Mouse (Mus musculus) heart, postnatal 14 days (tissue): Measurements from ENCODE around the gene Asphd2. TPM values are rescaled to one million over a fixed set of nuclear protein-coding genes. Genes with fewer than 3 reads are reported as not detected.
A peak's percentile ranks its signal among the peaks of the same experiment; 100 is the strongest.

Source experiments
- DNase-seq, 2 experiments: peaks; one replicate each; pipeline ENCODE4 v3.0.0; 2021 to 2022
- intact Hi-C: fragments of 180-260 bp; cut with DNase I; formaldehyde crosslinking; loops from one replicate; pipeline ENCODE4 v1.15.1; 2025
- total RNA-seq, 2 experiments: library from RNA; stranded (reverse); gene quantifications; 2 replicates each; pipeline ENCODE4 v1.2.3; 2021

The Asphd2 gene
- total RNA-seq, 2 experiments from 2014 or later = 0.55 to 0.80 TPM

GRCm38 (mm10) chr5:112393741-112394414 lies 788 bp downstream of the Asphd2 start:
- intact Hi-C loops = no loop called here
- DNase-seq = no peak

GRCm38 (mm10) chr5:112391676-112392323 lies 2.9 kb downstream of the Asphd2 start:
- DNase-seq = no peak
- intact Hi-C loops = no loop called here

- intact Hi-C loops = no loop called here
- no peak for DNase-seq
These were observed 3.7 kb downstream of the Asphd2 start for GRCm38 (mm10) chr5:112391002-112391401.

GRCm38 (mm10) chr5:112389352-112389751 lies 5.3 kb downstream of the Asphd2 start:
- DNase-seq = no peak
- intact Hi-C loops = no loop called here

GRCm38 (mm10) chr5:112385973-112386372 lies 8.7 kb downstream of the Asphd2 start:
- no peak for DNase-seq
- intact Hi-C loops = no loop called here

GRCm38 (mm10) chr5:112384805-112385472 lies 9.7 kb downstream of the Asphd2 start:
- no peak for DNase-seq
- intact Hi-C loops = no loop called here

GRCm38 (mm10) chr5:112382641-112383330 lies 11.9 kb downstream of the Asphd2 start:
- intact Hi-C loops = no loop called here
- DNase-seq = peak; percentile 33 to 48

- no peak for DNase-seq
- intact Hi-C loops = no loop called here
These were observed 12.6 kb downstream of the Asphd2 start for GRCm38 (mm10) chr5:112382042-112382441.

GRCm38 (mm10) chr5:112381154-112381553 lies 13.5 kb downstream of the Asphd2 start:
- DNase-seq = no peak
- intact Hi-C loops = no loop called here

GRCm38 (mm10) chr5:112378716-112379115 lies 15.9 kb downstream of the Asphd2 start:
- intact Hi-C loops = no loop called here
- DNase-seq = no peak

GRCm38 (mm10) chr5:112377380-112377779 lies 17.3 kb downstream of the Asphd2 start:
- intact Hi-C loops = no loop called here
- no peak for DNase-seq

- DNase-seq = no peak
- intact Hi-C loops = no loop called here
These were observed 18.6 kb downstream of the Asphd2 start for GRCm38 (mm10) chr5:112376111-112376510.

- intact Hi-C loops = no loop called here
- no peak for DNase-seq
These were observed 22.7 kb downstream of the Asphd2 start for GRCm38 (mm10) chr5:112371933-112372332.

- intact Hi-C loops = no loop called here
- DNase-seq = no peak
These were observed 24.3 kb downstream of the Asphd2 start for GRCm38 (mm10) chr5:112370236-112370813.

- intact Hi-C loops = no loop called here
- DNase-seq = no peak
These were observed 25.3 kb downstream of the Asphd2 start for GRCm38 (mm10) chr5:112369326-112369725.

GRCm38 (mm10) chr5:112368666-112369065 lies 26.0 kb downstream of the Asphd2 start:
- no peak for DNase-seq
- intact Hi-C loops = no loop called here

GRCm38 (mm10) chr5:112367929-112368328 lies 26.7 kb downstream of the Asphd2 start:
- intact Hi-C loops = no loop called here
- DNase-seq = no peak

GRCm38 (mm10) chr5:112367338-112367737 lies 27.3 kb downstream of the Asphd2 start:
- intact Hi-C loops = no loop called here

GRCm38 (mm10) chr5:112366879-112367278 lies 27.8 kb downstream of the Asphd2 start:
- intact Hi-C loops = no loop called here
- no peak for DNase-seq

More at GRCm38 (mm10) chr5:112367338-112367737, 27.3 kb downstream of the Asphd2 start:
- DNase-seq = no peak

- intact Hi-C loops = no loop called here
- DNase-seq = no peak
These were observed 30.4 kb downstream of the Asphd2 start for GRCm38 (mm10) chr5:112364184-112364797.
